Mouse (Mus musculus): ENCODE measurements around the gene Urm1. TPM values are rescaled to one million over a fixed set of nuclear protein-coding genes. Genes with fewer than 3 reads are reported as not detected.

Urm1 gene
- total and polyA plus RNA-seq, 3 experiments: 15.2 to 43.5 (median 19.9) TPM

DNA sequence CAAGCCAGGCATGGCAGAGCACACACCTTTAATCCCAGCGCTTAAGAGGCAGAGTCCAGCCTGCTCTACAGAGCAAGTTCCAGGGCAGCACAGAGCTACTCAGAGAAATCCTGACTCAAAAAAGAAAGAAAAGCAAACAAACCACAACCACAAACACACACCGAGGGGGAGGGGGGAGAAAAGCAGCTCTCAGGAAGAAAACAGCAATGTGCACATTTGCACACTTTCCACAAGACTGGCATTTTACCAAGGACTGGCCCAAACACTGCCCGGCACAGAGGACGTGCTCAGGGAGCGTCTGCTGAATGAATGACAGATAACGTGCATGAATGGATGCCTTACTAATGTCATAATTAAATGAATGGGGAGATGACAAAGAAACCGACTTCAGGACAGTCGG lies 29.2 kb downstream of the Urm1 start:
- H3K36me3 ChIP-seq (replicated peaks): peaks cover 48% of the 10 kb centered on the region
- DNase-seq (ENCODE audit: low spot score) (no peak), ATAC-seq (ENCODE audit: extremely low read depth, insufficient number of reproducible peaks, low FRiP score, poor library complexity, severe bottlenecking) (no peak)
- H3K4me1 ChIP-seq (ENCODE audit: insufficient read depth, low read depth, low read length): peaks cover 6% of the 10 kb centered on the region
- peaks cover 12% of the 10 kb centered on the region for H3K27me3 ChIP-seq (ENCODE audit: insufficient read depth, low read length)
- no peak for TF ChIP-seq TAL1 (conservative IDR thresholded peaks at IDR 0.05; ENCODE audit: low read depth, low read length)
- no peak for TF ChIP-seq GATA2 (IDR thresholded peaks at IDR 0.05; ENCODE audit: borderline replicate concordance, low read depth, low read length)
- no peak for TF ChIP-seq CTCF (IDR thresholded peaks at IDR 0.05; ENCODE audit: low read depth, low read length)
- TF ChIP-seq POLR2AphosphoS5 (IDR thresholded peaks at IDR 0.05; ENCODE audit: insufficient replicate concordance, low read depth, low read length): no peak
- no peak for TF ChIP-seq GATA1 (IDR thresholded peaks at IDR 0.05; ENCODE audit: borderline replicate concordance, low read length)
- H3K4me3 ChIP-seq (ENCODE audit: low read depth, low read length): no peak overlapping the region
- peaks cover 2% of the 10 kb centered on the region; the same call in 1 of the 2 replicates for H3K9me3 ChIP-seq (replicated peaks)

GRCm38 (mm10) chr2:29849841-29850480 lies 30.1 kb downstream of the Urm1 start:
- Histone ChIP-seq H3K36me3 (replicated peaks) (peaks cover 39% of the 10 kb centered on the region), H3K4me1 (ENCODE audit: insufficient read depth, low read depth, low read length) (peaks cover 6% of the 10 kb centered on the region), H3K9me3 (replicated peaks) (peaks cover 2% of the 10 kb centered on the region; the same call in 1 of the 2 replicates), H3K27me3 (ENCODE audit: insufficient read depth, low read length) (peaks cover 16% of the 10 kb centered on the region), H3K4me3 (ENCODE audit: low read depth, low read length) (no peak overlapping the region)
- DNase-seq (ENCODE audit: low spot score) (no peak), ATAC-seq (ENCODE audit: extremely low read depth, insufficient number of reproducible peaks, low FRiP score, poor library complexity, severe bottlenecking) (no peak)
- TF ChIP-seq GATA1 (IDR thresholded peaks at IDR 0.05; ENCODE audit: borderline replicate concordance, low read length): no peak
- no peak for TF ChIP-seq GATA2 (IDR thresholded peaks at IDR 0.05; ENCODE audit: borderline replicate concordance, low read depth, low read length)
- TF ChIP-seq POLR2AphosphoS5 (IDR thresholded peaks at IDR 0.05; ENCODE audit: insufficient replicate concordance, low read depth, low read length): no peak
- TF ChIP-seq CTCF (IDR thresholded peaks at IDR 0.05; ENCODE audit: low read depth, low read length): no peak
- no peak for TF ChIP-seq TAL1 (conservative IDR thresholded peaks at IDR 0.05; ENCODE audit: low read depth, low read length)

DNA sequence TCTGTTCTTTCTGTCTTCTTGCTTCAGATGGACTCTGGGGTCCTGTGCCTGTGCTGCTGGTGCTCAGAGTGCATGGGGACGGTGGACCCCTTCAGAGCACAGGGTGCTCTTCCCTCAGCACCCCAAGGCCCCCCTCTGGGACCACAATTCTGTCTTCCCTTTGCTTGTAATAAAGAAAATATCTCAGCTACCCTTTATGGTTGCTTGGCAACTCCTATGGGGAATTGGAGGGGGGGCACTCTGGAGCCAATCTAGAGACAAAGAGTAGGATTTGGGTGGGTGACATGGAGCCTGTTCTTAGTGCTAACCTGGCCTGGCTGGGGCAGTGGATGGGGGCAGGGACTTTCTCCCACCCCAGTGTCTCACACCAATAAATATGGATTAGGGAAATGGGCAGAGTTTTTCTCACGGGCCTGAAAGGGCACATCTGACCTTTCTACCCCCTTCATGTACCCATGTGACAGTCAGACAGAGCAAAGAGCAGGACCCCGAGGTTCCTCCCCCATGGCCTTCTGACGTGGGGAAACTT lies 33.1 kb downstream of the Urm1 start:
- H3K4me1 ChIP-seq (ENCODE audit: insufficient read depth, low read depth, low read length): peaks cover 6% of the 10 kb centered on the region
- ATAC-seq (ENCODE audit: extremely low read depth, insufficient number of reproducible peaks, low FRiP score, poor library complexity, severe bottlenecking) (no peak), DNase-seq (ENCODE audit: low spot score) (no peak)
- no peak overlapping the region for H3K4me3 ChIP-seq (ENCODE audit: low read depth, low read length)
- H3K36me3 ChIP-seq (replicated peaks): peaks cover 12% of the 10 kb centered on the region
- no peaks in the 10 kb centered on the region for H3K9me3 ChIP-seq (replicated peaks)
- H3K27me3 ChIP-seq (ENCODE audit: insufficient read depth, low read length): peaks cover 43% of the 10 kb centered on the region
- TF ChIP-seq POLR2AphosphoS5 (IDR thresholded peaks at IDR 0.05; ENCODE audit: insufficient replicate concordance, low read depth, low read length) (no peak), GATA1 (IDR thresholded peaks at IDR 0.05; ENCODE audit: borderline replicate concordance, low read length) (no peak), TAL1 (conservative IDR thresholded peaks at IDR 0.05; ENCODE audit: low read depth, low read length) (no peak), GATA2 (IDR thresholded peaks at IDR 0.05; ENCODE audit: borderline replicate concordance, low read depth, low read length) (no peak), CTCF (IDR thresholded peaks at IDR 0.05; ENCODE audit: low read depth, low read length) (no peak)

GRCm38 (mm10) chr2:29853736-29854135 lies 33.9 kb downstream of the Urm1 start:
- TF ChIP-seq POLR2AphosphoS5 (IDR thresholded peaks at IDR 0.05; ENCODE audit: insufficient replicate concordance, low read depth, low read length) (no peak), TAL1 (conservative IDR thresholded peaks at IDR 0.05; ENCODE audit: low read depth, low read length) (no peak), CTCF (IDR thresholded peaks at IDR 0.05; ENCODE audit: low read depth, low read length) (no peak), GATA1 (IDR thresholded peaks at IDR 0.05; ENCODE audit: borderline replicate concordance, low read length) (no peak), GATA2 (IDR thresholded peaks at IDR 0.05; ENCODE audit: borderline replicate concordance, low read depth, low read length) (no peak)
- ATAC-seq (ENCODE audit: extremely low read depth, insufficient number of reproducible peaks, low FRiP score, poor library complexity, severe bottlenecking) (no peak), DNase-seq (ENCODE audit: low spot score) (no peak)
- H3K36me3 ChIP-seq (replicated peaks): peaks cover 5% of the 10 kb centered on the region
- H3K9me3 ChIP-seq (replicated peaks): no peaks in the 10 kb centered on the region
- peaks cover 6% of the 10 kb centered on the region for H3K4me1 ChIP-seq (ENCODE audit: insufficient read depth, low read depth, low read length)
- H3K4me3 ChIP-seq (ENCODE audit: low read depth, low read length): no peak overlapping the region
- peaks cover 50% of the 10 kb centered on the region for H3K27me3 ChIP-seq (ENCODE audit: insufficient read depth, low read length)

DNA sequence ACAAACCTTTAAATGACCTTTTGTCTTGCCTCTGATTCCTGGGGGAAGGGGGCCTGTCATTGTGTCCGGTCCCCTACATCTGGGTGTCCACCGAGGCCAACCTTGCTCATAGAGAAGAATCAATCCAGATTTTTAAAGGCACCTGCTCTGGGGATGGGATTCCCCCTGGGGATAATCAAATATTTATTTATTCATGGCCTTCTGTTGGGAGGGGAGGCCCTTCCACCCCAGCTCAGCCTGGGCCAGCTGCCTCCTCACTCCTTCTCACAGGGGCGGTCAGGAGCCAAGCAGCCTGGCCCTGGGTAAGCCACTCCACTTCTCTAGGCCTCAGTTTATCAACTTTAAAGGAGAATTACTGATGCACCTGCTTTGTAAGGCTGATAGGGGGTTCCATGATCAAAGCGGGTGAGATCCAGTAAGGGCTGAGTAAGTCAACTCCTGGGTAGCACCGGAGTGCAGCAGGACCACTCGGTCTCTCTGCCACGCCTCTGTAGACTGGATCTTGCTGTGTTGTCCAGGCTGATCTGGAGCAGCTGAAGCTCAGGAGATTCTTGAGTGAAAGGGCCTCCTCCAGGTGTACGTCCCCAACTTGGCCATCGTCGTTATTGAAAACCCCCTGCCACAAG lies 35.8 kb downstream of the Urm1 start:
- no peak for TF ChIP-seq TAL1 (conservative IDR thresholded peaks at IDR 0.05; ENCODE audit: low read depth, low read length)
- TF ChIP-seq GATA1 (IDR thresholded peaks at IDR 0.05; ENCODE audit: borderline replicate concordance, low read length): no peak
- TF ChIP-seq CTCF (IDR thresholded peaks at IDR 0.05; ENCODE audit: low read depth, low read length): no peak
- no peak for TF ChIP-seq GATA2 (IDR thresholded peaks at IDR 0.05; ENCODE audit: borderline replicate concordance, low read depth, low read length)
- TF ChIP-seq POLR2AphosphoS5 (IDR thresholded peaks at IDR 0.05; ENCODE audit: insufficient replicate concordance, low read depth, low read length): no peak
- no peak for ATAC-seq (ENCODE audit: extremely low read depth, insufficient number of reproducible peaks, low FRiP score, poor library complexity, severe bottlenecking)
- H3K9me3 ChIP-seq (replicated peaks): no peaks in the 10 kb centered on the region

More for the DNA sequence above, 35.8 kb downstream of the Urm1 start:
- Histone ChIP-seq H3K4me1 (ENCODE audit: insufficient read depth, low read depth, low read length) (no peaks in the 10 kb centered on the region), H3K4me3 (ENCODE audit: low read depth, low read length) (no peak overlapping the region), H3K27me3 (ENCODE audit: insufficient read depth, low read length) (peaks cover 56% of the 10 kb centered on the region), H3K36me3 (replicated peaks) (no peaks in the 10 kb centered on the region)
- no peak for DNase-seq (ENCODE audit: low spot score)
